Mouse (Mus musculus): ENCODE data around the gene Rnaseh2a.

Rnaseh2a gene

DNA sequence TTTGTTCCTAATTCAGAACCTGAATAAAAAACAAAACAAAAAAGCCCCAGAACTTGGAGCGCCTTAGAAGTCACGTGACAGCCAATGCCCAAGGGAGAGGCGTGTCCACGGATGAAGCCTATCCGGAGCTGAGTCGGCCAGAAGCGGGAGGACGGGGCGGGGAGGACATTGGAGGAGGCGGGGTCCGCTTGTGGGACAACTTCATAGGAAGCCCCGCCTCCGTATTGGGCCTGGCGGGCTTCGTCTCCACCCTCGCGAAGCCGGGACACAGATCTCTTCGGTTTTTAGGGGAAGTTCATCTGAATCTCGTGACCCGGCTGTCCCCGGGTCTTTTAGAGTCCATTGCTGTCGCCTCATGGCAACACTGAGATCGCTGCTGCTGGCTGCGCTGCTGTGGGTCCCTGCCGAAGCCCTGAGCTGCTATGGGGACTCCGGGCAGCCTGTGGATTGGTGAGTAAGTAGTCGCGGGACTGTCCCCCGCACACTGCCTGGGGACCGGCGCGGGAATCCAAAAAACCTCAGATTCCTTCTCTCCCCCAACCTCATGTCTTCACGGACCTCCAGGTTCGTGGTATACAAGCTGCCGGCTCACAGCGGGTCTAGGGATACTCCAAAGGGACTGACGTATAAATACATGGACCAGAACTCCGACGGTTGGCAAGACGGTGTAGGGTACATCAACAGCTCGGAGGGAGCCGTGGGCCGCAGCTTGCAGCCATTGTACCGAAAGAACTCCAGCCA is 61.0 kb downstream of the Rnaseh2a start, which contains the start of gene Dnase2a:
Dnase2a (plus strand) TSS at position 140 of the 741 bp plus-strand sequence.
- CTCF ChIA-PET = no interaction called here

DNA sequence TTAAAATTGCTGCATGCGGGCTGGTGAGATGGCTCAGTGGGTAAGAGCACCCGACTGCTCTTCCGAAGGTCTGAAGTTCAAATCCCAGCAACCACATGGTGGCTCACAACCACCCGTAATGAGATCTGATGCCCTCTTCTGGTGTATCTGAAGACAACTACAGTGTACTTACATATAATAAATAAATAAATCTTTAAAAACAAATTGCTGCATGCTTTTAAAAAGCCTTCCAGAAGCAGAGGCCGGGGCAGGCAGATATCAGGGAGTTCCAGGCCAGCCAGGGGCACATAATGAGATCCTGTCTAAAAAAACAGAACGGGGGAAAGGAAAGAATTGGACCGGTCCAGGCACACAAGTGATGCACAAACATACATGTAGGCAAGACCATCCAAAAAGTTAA is 61.6 kb downstream of the Rnaseh2a start:
- CTCF ChIA-PET = interaction anchor here (0.7 kb wide), 1 partner anchor 15 kb away, joined by 3 read pairs; no protein-coding TSS in a partner anchor

DNA sequence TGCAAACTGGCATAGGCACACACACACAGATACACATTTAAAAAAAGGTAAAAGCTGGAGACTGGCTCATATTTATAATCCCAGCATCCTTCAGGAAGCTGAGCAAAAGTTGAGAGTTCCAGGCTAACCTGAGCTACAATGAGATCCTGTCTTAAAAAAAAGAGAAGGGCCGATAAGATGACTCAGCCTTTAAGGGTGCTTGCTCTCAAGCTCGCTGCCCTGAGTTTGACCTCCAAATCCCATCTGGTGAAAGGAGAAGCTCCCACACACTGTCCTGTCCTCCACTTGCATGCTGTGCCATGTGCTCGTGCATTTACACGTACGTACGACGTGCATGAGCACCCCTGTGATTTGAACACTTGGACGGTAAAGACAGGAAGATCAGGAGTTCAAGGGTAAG is 62.1 kb downstream of the Rnaseh2a start:
- CTCF ChIA-PET = interaction anchor here (0.7 to 1.1 kb wide), 2 partner anchors 14 to 36 kb away, joined by 3 read pairs; no protein-coding TSS in a partner anchor

DNA sequence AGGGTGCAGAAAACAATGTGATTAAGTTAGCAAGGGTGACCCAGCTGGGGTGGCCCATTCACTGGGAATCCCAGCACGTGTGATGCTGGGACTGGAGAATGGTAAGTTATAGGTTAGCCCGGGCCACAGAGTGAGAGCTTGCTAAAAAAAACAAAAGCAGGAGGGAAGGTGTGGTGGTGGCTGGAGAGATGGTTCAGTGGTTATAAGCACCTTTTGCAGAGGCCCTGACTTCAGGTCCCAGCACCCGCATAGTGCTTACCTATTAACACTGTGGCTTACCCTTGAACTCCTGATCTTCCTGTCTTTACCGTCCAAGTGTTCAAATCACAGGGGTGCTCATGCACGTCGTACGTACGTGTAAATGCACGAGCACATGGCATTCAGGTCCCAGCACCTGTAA is 62.5 kb downstream of the Rnaseh2a start:
- CTCF ChIA-PET = interaction anchor here (0.5 to 1.1 kb wide), 2 partner anchors 36 to 77 kb away, joined by 3 to 5 read pairs; no protein-coding TSS in a partner anchor

Data from spleen, embryonic (tissue).